Mouse (Mus musculus) spleen, adult 12 weeks (tissue): Measurements from ENCODE around the gene Cd24a.

Experiments
- DNase-seq: peaks from one replicate; pipeline ENCODE4 v3.0.0; 2022; ENCODE audit warnings: low spot score

Gene Cd24a

GRCm38 (mm10) chr10:43577997-43578331 lies at the start of gene Cd24a:
Gene Cd24a, plus strand, starts transcription at chr10:43578284.
- no peak for DNase-seq

- DNase-seq = no peak
Measured at GRCm38 (mm10) chr10:43534382-43534781, 43.7 kb upstream of the Cd24a start.

GRCm38 (mm10) chr10:43537652-43538051 lies 40.4 kb upstream of the Cd24a start:
- no peak for DNase-seq

GRCm38 (mm10) chr10:43538831-43539230 lies 39.3 kb upstream of the Cd24a start:
- DNase-seq = no peak

- DNase-seq = peak; percentile 4
Measured at GRCm38 (mm10) chr10:43539746-43540310, 38.3 kb upstream of the Cd24a start.

GRCm38 (mm10) chr10:43540442-43541152 lies 37.5 kb upstream of the Cd24a start, which contains the start of gene 1700021F05Rik:
Gene 1700021F05Rik, minus strand, starts transcription at chr10:43540994.
- peak; percentile 90 for DNase-seq

- DNase-seq = no peak
Measured at GRCm38 (mm10) chr10:43541153-43541544, 36.9 kb upstream of the Cd24a start.

GRCm38 (mm10) chr10:43549411-43549810 lies 28.7 kb upstream of the Cd24a start:
- DNase-seq = no peak

- no peak for DNase-seq
Measured at GRCm38 (mm10) chr10:43550923-43551322, 27.2 kb upstream of the Cd24a start.

GRCm38 (mm10) chr10:43551388-43551787 lies 26.7 kb upstream of the Cd24a start:
- DNase-seq = no peak

GRCm38 (mm10) chr10:43557630-43558165 lies 20.4 kb upstream of the Cd24a start:
- no peak for DNase-seq

- no peak for DNase-seq
Measured at GRCm38 (mm10) chr10:43559313-43559712, 18.8 kb upstream of the Cd24a start.

GRCm38 (mm10) chr10:43560765-43561164 lies 17.3 kb upstream of the Cd24a start:
- DNase-seq = no peak

- no peak for DNase-seq
Measured at GRCm38 (mm10) chr10:43561311-43561710, 16.8 kb upstream of the Cd24a start.

- no peak for DNase-seq
Measured at GRCm38 (mm10) chr10:43574352-43574751, 3.7 kb upstream of the Cd24a start.

- DNase-seq = peak; percentile 77
Measured at GRCm38 (mm10) chr10:43574956-43575355, 3.1 kb upstream of the Cd24a start.

- no peak for DNase-seq
Measured at GRCm38 (mm10) chr10:43577299-43577996, 636 bp upstream of the Cd24a start.

- DNase-seq = no peak
Measured at GRCm38 (mm10) chr10:43578366-43578753, 276 bp downstream of the Cd24a start.

- peak; percentile 91 for DNase-seq
Measured at GRCm38 (mm10) chr10:43578754-43579380, 783 bp downstream of the Cd24a start.

GRCm38 (mm10) chr10:43579381-43580261 lies 1.5 kb downstream of the Cd24a start:
- DNase-seq = peak; percentile 65

- no peak for DNase-seq
Measured at GRCm38 (mm10) chr10:43580649-43581078, 2.6 kb downstream of the Cd24a start.
